8 mouse cellular contexts compared by ENCODE assay signal in the genomic region with DNA sequence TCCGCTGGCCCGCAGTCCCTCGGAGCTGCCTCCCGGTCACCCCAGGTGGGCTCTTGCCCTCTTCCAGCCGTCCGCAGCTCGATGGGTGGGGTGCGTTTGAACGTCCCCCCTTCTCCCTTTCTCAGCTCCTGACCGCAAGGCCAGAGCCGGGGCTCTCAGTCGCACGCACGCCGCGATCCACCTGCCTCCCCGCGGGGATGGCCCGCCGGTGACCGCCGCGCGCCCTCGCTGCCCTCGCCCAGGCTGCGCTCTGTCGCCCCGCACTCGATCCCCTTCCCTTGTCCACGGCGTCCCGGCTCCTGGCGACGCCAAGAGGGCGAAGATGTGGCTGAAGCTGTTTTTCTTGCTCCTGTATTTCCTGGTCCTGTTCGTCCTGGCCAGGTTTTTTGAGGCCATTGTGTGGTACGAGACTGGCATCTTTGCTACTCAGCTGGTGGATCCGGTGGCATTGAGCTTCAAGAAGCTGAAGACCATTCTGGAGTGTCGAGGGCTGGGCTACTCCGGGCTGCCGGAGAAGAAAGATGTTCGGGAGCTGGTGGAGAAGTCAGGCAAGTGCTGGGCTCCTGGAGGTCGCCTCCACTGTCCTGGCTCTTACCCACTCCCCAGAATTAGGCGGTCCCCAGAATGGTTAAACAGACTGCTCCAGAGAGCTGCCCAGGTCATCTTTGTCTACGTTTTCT. TPM values are rescaled to one million over a fixed set of nuclear protein-coding genes. Genes with fewer than 3 reads are reported as not detected.
DNase-seq lines count a peak whose midpoint lies in the region; ATAC-seq and TF ChIP-seq lines count a peak whose summit lies in the region.

No protein-coding gene starts in this region.

- H3K79me2 ChIP-seq in macrophage (ENCODE audit: inconsistent target) = peaks cover 48% of the 10 kb centered on the region

- H3K4me2 ChIP-seq in forebrain, embryonic 15.5 days (replicated peaks) = peak overlapping the region; percentile 43
- H3K4me2 ChIP-seq in hindbrain, embryonic 13.5 days = peak overlapping the region; percentile 60

- no peak for TF ChIP-seq CTCF in left cerebral cortex, adult 2 months (IDR thresholded peaks at IDR 0.05)

- peak overlapping the region; percentile 99 for H3K9ac ChIP-seq in forebrain, embryonic 15.5 days (replicated peaks)
- H3K9ac ChIP-seq in hindbrain, embryonic 13.5 days = peak overlapping the region; percentile 100

- peak overlapping the region; percentile 62 for H3K4me3 ChIP-seq in forebrain, embryonic 15.5 days
- peak overlapping the region; percentile 96 for H3K4me3 ChIP-seq in hindbrain, embryonic 13.5 days
- H3K4me3 ChIP-seq in left cerebral cortex, adult 2 months = peak overlapping the region; percentile 98
- peak overlapping the region; percentile 76 for H3K4me3 ChIP-seq in macrophage (ENCODE audit: inconsistent target)

- intact Hi-C loops in left cerebral cortex, adult 2 months (cut with DNase I) = loop anchor here (2.0 to 5.0 kb wide), 3 partner anchors 50 to 308 kb away; partner anchors contain the start of gene Krcc1

- H3K36me3 ChIP-seq in forebrain, embryonic 15.5 days = peaks cover 6% of the 10 kb centered on the region; the same call in 1 of the 2 replicates
- 0 out of 2 replicates have a peak, but pooled peaks cover 2% of the 10 kb centered on the region for H3K36me3 ChIP-seq in hindbrain, embryonic 13.5 days
- H3K36me3 ChIP-seq in macrophage (ENCODE audit: inconsistent target) = peaks cover 14% of the 10 kb centered on the region

- under 1% methylated on average over 45 of the region's 46 CpGs for WGBS in forebrain, embryonic 15.5 days
- under 1% methylated on average over 46 of the region's 46 CpGs for WGBS in hindbrain, embryonic 13.5 days
- under 1% methylated on average over 43 of the region's 46 CpGs for WGBS in macrophage (ENCODE audit: missing documents)

- no peaks in the 10 kb centered on the region for H3K9me3 ChIP-seq in forebrain, embryonic 15.5 days
- H3K9me3 ChIP-seq in hindbrain, embryonic 13.5 days = no peaks in the 10 kb centered on the region

- H3K27ac ChIP-seq in forebrain, embryonic 15.5 days (replicated peaks) = peak overlapping the region; percentile 99
- peak overlapping the region; percentile 99 for H3K27ac ChIP-seq in hindbrain, embryonic 13.5 days
- H3K27ac ChIP-seq in left cerebral cortex, adult 2 months = peak overlapping the region; percentile 99
- H3K27ac ChIP-seq in macrophage = peak overlapping the region; percentile 55

- peak; percentile 96 for DNase-seq in heart, adult 11 months
- DNase-seq in heart, adult 9 months (ENCODE audit: low spot score in 2 of 2) = no peak
- peak; percentile 77 for DNase-seq in cerebellum, adult 11-12 months
- peak; percentile 45 to 48 for DNase-seq in left cerebral cortex, adult 2 months (ENCODE audit: extremely low spot score in 1 of 2, low spot score in 2 of 2)
- DNase-seq in retina, postnatal 7 days (ENCODE audit: low read depth, low spot score) = peak; percentile 28

- no peaks in the 10 kb centered on the region for H3K27me3 ChIP-seq in forebrain, embryonic 15.5 days
- H3K27me3 ChIP-seq in hindbrain, embryonic 13.5 days = no peaks in the 10 kb centered on the region

- H3K4me1 ChIP-seq in forebrain, embryonic 15.5 days = peaks cover 24% of the 10 kb centered on the region
- H3K4me1 ChIP-seq in hindbrain, embryonic 13.5 days (replicated peaks) = peaks cover 14% of the 10 kb centered on the region

- peak; percentile 51 for ATAC-seq in forebrain, embryonic 15.5 days (replicated peaks)
- ATAC-seq in hindbrain, embryonic 13.5 days (ENCODE audit: low FRiP score) = peak; percentile 17; the same call in 1 of the 2 replicates

RNA-seq across cellular contexts. Expression of gene Rnf103, which starts 0.8 kb away (rescaled TPM):
- 26.2 and 27.3 TPM in 2 replicates for polyA plus RNA-seq in forebrain, embryonic 15.5 days (2015; fragmentation: Nextera tagmentation; extraction: Ambion mirVana)
- polyA plus RNA-seq in hindbrain, embryonic 13.5 days (2015; fragmentation: Nextera tagmentation; extraction: Ambion mirVana) = 23.1 and 23.8 TPM in 2 replicates
- 10 to 100 TPM; 50.9 to 54.8 TPM for total RNA-seq in left cerebral cortex, adult 2 months (2021)
- total RNA-seq in macrophage (2018; cell fraction: chromatin; rRNA removed) = 100 to 1,000 TPM in 1 of 26 experiments, 10 to 100 TPM in 25; 18.2 to 104 (median 40.7) TPM
- total RNA-seq in macrophage (2018; cell fraction: cytosol; rRNA removed) = 10 to 100 TPM; 27.0 to 53.5 (median 36.1) TPM
- total RNA-seq in macrophage (2018; cell fraction: nucleus; rRNA removed) = 10 to 100 TPM; 28.0 to 81.1 (median 50.3) TPM
- 26.5 to 29.9 TPM (median 26.5 TPM) in 3 replicates for polyA plus RNA-seq in macrophage (2018)

RNA-seq across cellular contexts. Expression of gene Chmp3, which starts 49.1 kb away (rescaled TPM):
- 61.6 and 65.9 TPM in 2 replicates for polyA plus RNA-seq in forebrain, embryonic 15.5 days (2015; fragmentation: Nextera tagmentation; extraction: Ambion mirVana)
- 53.9 and 55.0 TPM in 2 replicates for polyA plus RNA-seq in hindbrain, embryonic 13.5 days (2015; fragmentation: Nextera tagmentation; extraction: Ambion mirVana)
- total RNA-seq in left cerebral cortex, adult 2 months (2021) = 100 to 1,000 TPM in 1 of 2 experiments, 10 to 100 TPM in 1; 100.0 to 109 TPM
- 100 to 1,000 TPM in 8 of 26 experiments, 10 to 100 TPM in 18; 42.2 to 182 (median 84.2) TPM for total RNA-seq in macrophage (2018; cell fraction: chromatin; rRNA removed)
- total RNA-seq in macrophage (2018; cell fraction: cytosol; rRNA removed) = 100 to 1,000 TPM in 12 of 26 experiments, 10 to 100 TPM in 14; 77.9 to 138 (median 99.6) TPM
- 100 to 1,000 TPM in 1 of 26 experiments, 10 to 100 TPM in 25; 37.1 to 105 (median 66.4) TPM for total RNA-seq in macrophage (2018; cell fraction: nucleus; rRNA removed)
- 114 to 245 TPM (median 121 TPM) in 3 replicates for polyA plus RNA-seq in macrophage (2018)

RNA-seq across cellular contexts. Expression of gene Rmnd5a, which starts 54.0 kb away (rescaled TPM):
- polyA plus RNA-seq in forebrain, embryonic 15.5 days (2015; fragmentation: Nextera tagmentation; extraction: Ambion mirVana) = 9.4 and 9.9 TPM in 2 replicates
- 7.8 and 9.0 TPM in 2 replicates for polyA plus RNA-seq in hindbrain, embryonic 13.5 days (2015; fragmentation: Nextera tagmentation; extraction: Ambion mirVana)
- 100 to 1,000 TPM; 101 to 103 TPM for total RNA-seq in left cerebral cortex, adult 2 months (2021)
- 10 to 100 TPM; 11.0 to 46.7 (median 34.3) TPM for total RNA-seq in macrophage (2018; cell fraction: chromatin; rRNA removed)
- total RNA-seq in macrophage (2018; cell fraction: cytosol; rRNA removed) = 10 to 100 TPM; 26.0 to 66.8 (median 38.5) TPM
- 10 to 100 TPM; 17.2 to 80.8 (median 38.7) TPM for total RNA-seq in macrophage (2018; cell fraction: nucleus; rRNA removed)
- 23.9 to 46.7 TPM (median 39.1 TPM) in 3 replicates for polyA plus RNA-seq in macrophage (2018)

Comparison
In these comparisons a context has a peak if more than half of its experiments do, and no peak if none do; other contexts are left out.
1. DNase-seq: peak in heart, adult 11 months (single experiment), cerebellum, adult 11-12 months (single experiment), left cerebral cortex, adult 2 months (2 of 2) and retina, postnatal 7 days (single experiment); none in heart, adult 9 months (0 of 2).
2. Peak in every context shown above with its lines, with median percentiles within 50 percentile points of each other: H3K27ac ChIP-seq and H3K4me3 ChIP-seq.